Mouse (Mus musculus) ES-E14 (cell line): ENCODE results near the gene Lrrc29. TPM values are rescaled to one million over a fixed set of nuclear protein-coding genes. Genes with fewer than 3 reads are reported as not detected.

Experiments used
- DNase-seq: peaks from one replicate; pipeline ENCODE4 v3.0.0-alpha.2; 2013; ENCODE audit warnings: low read depth, low spot score
- H3K27ac ChIP-seq: 2 replicates; pipeline ENCODE4 v1.5.1; 2012; ENCODE audit warnings: low read depth, mild to moderate bottlenecking, low read length, moderate library complexity, mixed read lengths; ENCODE audit not compliant: poor library complexity, insufficient read depth, severe bottlenecking
- H3K36me3 ChIP-seq: 2 replicates; pipeline ENCODE4 v1.6.1; 2012; ENCODE audit warnings: mild to moderate bottlenecking, low read length, moderate library complexity, mixed read lengths; ENCODE audit not compliant: control insufficient read depth, poor library complexity, insufficient read depth, severe bottlenecking
- H3K4me1 ChIP-seq, 2 experiments: fragments of 150-350 bp in 1 of 2; sonication (generic) in 1 of 2; 2 replicates each; pipeline ENCODE4 v1.6.1; 2012; ENCODE audit warnings: low read length in 2 of 2, mild to moderate bottlenecking in 1 of 2, mixed read lengths in 1 of 2; ENCODE audit not compliant: control insufficient read depth in 2 of 2, insufficient read depth in 2 of 2, poor library complexity in 1 of 2
- H3K4me3 ChIP-seq, 2 experiments: fragments of 150-350 bp in 1 of 2; sonication (generic) in 1 of 2; 2 replicates each; pipeline ENCODE4 v1.5.1; 2012; ENCODE audit warnings: low read length in 2 of 2, low read depth in 1 of 2, mild to moderate bottlenecking in 1 of 2, mixed read lengths in 1 of 2; ENCODE audit not compliant: insufficient read depth in 1 of 2, poor library complexity in 1 of 2, severe bottlenecking in 1 of 2
- H3K9ac ChIP-seq: 2 replicates; pipeline ENCODE4 v1.6.1; 2012; ENCODE audit warnings: low read depth, mild to moderate bottlenecking, low read length, mixed read lengths; ENCODE audit not compliant: poor library complexity, insufficient read depth, severe bottlenecking
- H3K9me3 ChIP-seq: fragments of 150-350 bp; sonication (generic); 2 replicates; pipeline ENCODE4 v1.6.1; 2012; ENCODE audit warnings: low read depth, mild to moderate bottlenecking, low read length; ENCODE audit not compliant: control insufficient read depth, insufficient read depth
- CHD2 ChIP-seq: IDR thresholded peaks from 2 replicates; pipeline ENCODE4 v1.6.1; 2014; ENCODE audit warnings: mild to moderate bottlenecking, low read depth, low read length, inconsistent platforms
- HCFC1 ChIP-seq: IDR thresholded peaks from 2 replicates; pipeline ENCODE4 v1.6.1; 2012; ENCODE audit warnings: low read length, inconsistent platforms, borderline replicate concordance; ENCODE audit not compliant: insufficient read depth
- MAFK ChIP-seq: IDR thresholded peaks from 2 replicates; pipeline ENCODE4 v1.6.1; 2014; ENCODE audit warnings: mild to moderate bottlenecking, low read depth, low read length, inconsistent platforms; ENCODE audit not compliant: insufficient read depth
- ZC3H11A ChIP-seq: IDR thresholded peaks from 2 replicates; pipeline ENCODE4 v1.6.1; 2012; ENCODE audit warnings: low read depth, mild to moderate bottlenecking, inconsistent platforms, low read length, borderline replicate concordance
- ZNF384 ChIP-seq: IDR thresholded peaks from 2 replicates; pipeline ENCODE4 v1.6.1; 2012; ENCODE audit warnings: low read depth, low read length, inconsistent platforms
- in situ Hi-C, 2 experiments: fragments of 600-800 bp; cut with MboI; formaldehyde crosslinking; loops; one replicate each; pipeline ENCODE4 v1.15.1; 2025; ENCODE audit warnings: low sequenced_read_pairs in 2 of 2, inconsistent platforms in 1 of 2; ENCODE audit not compliant: unreplicated experiment in 2 of 2
- total RNA-seq: library from RNA; depleted of rRNA; stranded (reverse); fragments of 300-350 nt; gene quantifications from 2 replicates; pipeline ENCODE4 v1.2.3, GENCODE M21; 2012; rRNA removed

The Lrrc29 gene
- total RNA-seq = 2.5 and 2.8 TPM in 2 replicates

GRCm38 (mm10) chr8:105326141-105326672, at the start of gene Lrrc29, which contains the start of gene Tmem208:
Gene Lrrc29 (minus strand): TSS chr8:105326278.
Gene Tmem208 (plus strand): TSS chr8:105326354.
- H3K9ac ChIP-seq = peak within 1 kb of the TSS; percentile 76
- peaks cover 29% of the 10 kb centered on the region for H3K36me3 ChIP-seq
- TF ChIP-seq MAFK (no peak), ZNF384 (0 out of 2 replicates have a peak, but pooled peaks have one; percentile 2), CHD2 (no peak), HCFC1 (peak; percentile 93)
- in situ Hi-C loops = no loop called here
- DNase-seq = peak; percentile 96
- H3K27ac ChIP-seq = peak within 1 kb of the TSS; percentile 35; the same call in 1 of the 2 replicates
- peaks cover 0 to 8% of the 10 kb centered on the region in 2 experiments; a peak in 1 of 4 replicates for H3K4me1 ChIP-seq
- peak within 1 kb of the TSS; percentile 92 to 100 for H3K4me3 ChIP-seq
- no peaks in the 10 kb centered on the region for H3K9me3 ChIP-seq

GRCm38 (mm10) chr8:105374513-105374966, 48.5 kb upstream of the Lrrc29 start:
- in situ Hi-C loops = no loop called here
- no peak overlapping the region for H3K27ac ChIP-seq
- TF ChIP-seq HCFC1 = peak; percentile 76; the same call in 1 of the 2 replicates
- TF ChIP-seq MAFK = no peak
- no peaks in the 10 kb centered on the region for H3K9me3 ChIP-seq
- H3K4me1 ChIP-seq = peaks cover 0 to 11% of the 10 kb centered on the region in 2 experiments; a peak in 1 of 4 replicates
- H3K9ac ChIP-seq = peak overlapping the region; percentile 31; the same call in 1 of the 2 replicates
- H3K36me3 ChIP-seq = no peaks in the 10 kb centered on the region
- peak overlapping the region; percentile 43 to 55; a peak in 3 of 4 replicates for H3K4me3 ChIP-seq
- peak; percentile 74 for DNase-seq

- in situ Hi-C loops = no loop called here
Measured at GRCm38 (mm10) chr8:105373032-105373431, 47.0 kb upstream of the Lrrc29 start, which contains the start of gene Plekhg4. Gene Plekhg4 (plus strand): TSS chr8:105373274.

GRCm38 (mm10) chr8:105372473-105372872, 46.4 kb upstream of the Lrrc29 start:
- Histone ChIP-seq H3K36me3 (peaks cover 4% of the 10 kb centered on the region; the same call in 1 of the 2 replicates), H3K9me3 (no peaks in the 10 kb centered on the region), H3K4me1 (peaks cover 0 to 9% of the 10 kb centered on the region in 2 experiments; a peak in 1 of 4 replicates), H3K9ac (no peak overlapping the region), H3K4me3 (no peak overlapping the region), H3K27ac (no peak overlapping the region)
- no peak for DNase-seq
- in situ Hi-C loops = no loop called here
- TF ChIP-seq CHD2 = no peak
- no peak for TF ChIP-seq ZNF384
- TF ChIP-seq HCFC1 = no peak
- TF ChIP-seq ZC3H11A = no peak
- TF ChIP-seq MAFK = no peak

More at GRCm38 (mm10) chr8:105373032-105373431, 47.0 kb upstream of the Lrrc29 start, which contains the start of gene Plekhg4:
- TF ChIP-seq CHD2 (no peak), ZC3H11A (no peak), ZNF384 (no peak), MAFK (no peak), HCFC1 (no peak)
- no peak for DNase-seq
- H3K9me3 ChIP-seq = no peaks in the 10 kb centered on the region
- H3K9ac ChIP-seq = no peak within 1 kb of the TSS
- peaks cover 0 to 9% of the 10 kb centered on the region in 2 experiments; a peak in 1 of 4 replicates for H3K4me1 ChIP-seq
- H3K27ac ChIP-seq = no peak within 1 kb of the TSS
- H3K4me3 ChIP-seq = no peak within 1 kb of the TSS
- H3K36me3 ChIP-seq = peaks cover 4% of the 10 kb centered on the region; the same call in 1 of the 2 replicates
